Mouse (Mus musculus) lung, postnatal 0 days (tissue): ENCODE measurements at regions not wholly inside any gene's neighbourhood (a gene's known extent, or its start where the extent isn't known, plus 50 kb on each side); places are given as distances from the start of the nearest gene placed in this dataset.

Experiments used
- CTCF ChIP-seq: IDR thresholded peaks from 2 replicates; pipeline ENCODE4 v1.5.1; 2016; ENCODE audit warnings: antibody characterized with exemption, mild to moderate bottlenecking
- EP300 ChIP-seq: IDR thresholded peaks from 2 replicates; pipeline ENCODE4 v1.6.1; 2016; ENCODE audit warnings: antibody characterized with exemption, mild to moderate bottlenecking, control low read depth

DNA sequence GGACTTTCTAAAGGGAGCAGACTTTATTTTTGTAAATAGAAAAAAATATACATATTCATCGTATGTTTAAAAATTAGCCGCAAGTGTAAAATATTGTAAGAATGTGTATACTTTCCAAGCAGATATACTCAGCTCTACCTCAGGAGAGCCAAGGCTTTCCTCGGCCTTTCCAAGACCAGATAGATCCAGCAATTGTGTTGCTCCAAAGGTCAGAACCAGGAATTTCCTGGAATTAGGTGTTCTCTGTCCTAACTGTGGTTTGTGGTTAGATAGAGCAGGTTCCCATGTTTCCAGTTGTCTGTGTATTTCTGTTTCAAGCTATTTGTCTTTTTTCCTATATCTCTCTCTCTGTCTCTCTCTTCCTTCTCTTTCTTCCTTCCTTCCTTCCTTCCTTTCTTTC is 93.0 kb downstream of the Tpra1 start:
- TF ChIP-seq CTCF (no peak), EP300 (no peak)
